Mouse (Mus musculus): ENCODE data around the gene Med23. TPM values are rescaled to one million over a fixed set of nuclear protein-coding genes. Genes with fewer than 3 reads are reported as not detected.
A peak's percentile ranks its signal among the peaks of the same experiment; 100 is the strongest.

Gene Med23
- polyA plus RNA-seq, 1 experiment from 2014 or later: 22.3 TPM

DNA sequence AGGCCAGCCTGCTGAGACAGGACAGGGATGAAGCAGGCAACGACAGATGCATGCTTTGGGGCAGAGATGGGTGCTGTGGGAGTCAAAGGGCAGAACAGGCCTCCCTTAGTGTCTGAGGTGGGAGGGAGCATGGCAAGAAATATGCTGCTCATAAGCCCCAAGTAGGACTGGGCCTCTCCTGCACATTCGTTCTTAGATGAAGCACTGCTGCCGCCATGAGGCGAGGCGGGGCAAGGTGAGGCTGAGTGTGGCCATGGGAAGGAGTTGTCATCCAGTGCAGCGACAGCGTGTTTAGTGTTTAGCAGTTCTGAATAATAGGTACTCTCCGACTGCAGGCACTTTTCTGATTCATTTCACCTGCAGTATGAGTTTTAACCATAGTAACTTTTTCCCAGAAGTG, 26.1 kb downstream of the Med23 start:
- ATAC-seq (replicated peaks; ENCODE audit: low FRiP score): no peak; the same call in 1 of the 2 replicates
- WGBS: 85% methylated on average over 8 of the region's 8 CpGs
- no peak overlapping the region for H3K9ac ChIP-seq
- H3K4me1 ChIP-seq: no peaks in the 10 kb centered on the region
- H3K4me2 ChIP-seq: no peak overlapping the region
- H3K27me3 ChIP-seq: no peaks in the 10 kb centered on the region
- no peak overlapping the region for H3K27ac ChIP-seq
- no peak overlapping the region for H3K4me3 ChIP-seq (replicated peaks)
- H3K36me3 ChIP-seq: peaks cover 93% of the 10 kb centered on the region
- no peaks in the 10 kb centered on the region for H3K9me3 ChIP-seq (replicated peaks)

DNA sequence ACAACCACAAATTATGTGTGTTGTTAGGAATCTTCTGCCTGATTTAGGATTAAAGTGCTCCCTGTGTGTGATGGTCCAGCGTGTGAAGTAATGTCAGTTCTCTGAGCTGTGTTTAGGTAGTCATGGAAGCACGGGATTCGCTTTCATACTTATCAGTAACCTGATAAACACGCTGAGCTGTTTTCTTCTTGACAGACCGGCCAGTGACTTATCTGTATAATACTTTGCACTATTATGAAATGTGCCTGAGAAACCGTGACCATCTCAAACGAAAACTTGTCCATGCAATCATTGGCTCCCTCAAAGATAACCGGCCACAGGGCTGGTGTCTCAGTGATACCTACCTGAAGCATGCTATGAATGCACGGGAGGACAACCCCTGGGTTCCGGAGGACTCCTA, 35.8 kb downstream of the Med23 start:
- Histone ChIP-seq H3K4me2 (no peak overlapping the region), H3K4me1 (no peaks in the 10 kb centered on the region), H3K27me3 (no peaks in the 10 kb centered on the region), H3K27ac (no peak overlapping the region), H3K9ac (no peak overlapping the region), H3K9me3 (replicated peaks) (no peaks in the 10 kb centered on the region), H3K36me3 (peaks cover 98% of the 10 kb centered on the region), H3K4me3 (replicated peaks) (no peak overlapping the region)
- 94% methylated on average over 10 of the region's 10 CpGs for WGBS
- no peak for ATAC-seq (replicated peaks; ENCODE audit: low FRiP score)

DNA sequence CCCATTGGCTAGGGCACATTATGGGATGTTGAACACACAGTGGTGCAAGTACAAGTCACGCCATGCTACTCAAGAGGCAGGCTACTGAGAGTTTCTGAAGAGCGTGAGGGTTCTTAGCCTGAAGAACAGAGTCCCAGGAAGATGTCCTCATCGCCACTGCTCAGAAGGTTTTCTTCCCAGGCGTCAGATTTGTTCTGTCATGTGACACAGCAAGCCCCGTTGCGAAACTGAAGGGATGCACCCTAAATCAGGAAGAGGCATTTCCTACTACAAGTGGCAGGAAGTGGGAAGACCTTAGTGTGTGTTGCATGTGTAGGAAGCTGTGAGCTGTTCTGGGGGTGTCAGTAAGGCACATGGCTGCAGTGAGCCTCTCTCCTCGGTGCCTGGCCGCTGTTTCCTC, 41.4 kb downstream of the Med23 start:
- H3K9me3 ChIP-seq (replicated peaks): no peaks in the 10 kb centered on the region
- no peak overlapping the region for H3K4me3 ChIP-seq (replicated peaks)
- no peak for ATAC-seq (replicated peaks; ENCODE audit: low FRiP score)
- peaks cover 96% of the 10 kb centered on the region for H3K36me3 ChIP-seq
- 87% methylated on average over 8 of the region's 8 CpGs for WGBS
- no peaks in the 10 kb centered on the region for H3K27me3 ChIP-seq
- H3K4me2 ChIP-seq: no peak overlapping the region
- no peak overlapping the region for H3K9ac ChIP-seq
- no peaks in the 10 kb centered on the region for H3K4me1 ChIP-seq
- no peak overlapping the region for H3K27ac ChIP-seq

DNA sequence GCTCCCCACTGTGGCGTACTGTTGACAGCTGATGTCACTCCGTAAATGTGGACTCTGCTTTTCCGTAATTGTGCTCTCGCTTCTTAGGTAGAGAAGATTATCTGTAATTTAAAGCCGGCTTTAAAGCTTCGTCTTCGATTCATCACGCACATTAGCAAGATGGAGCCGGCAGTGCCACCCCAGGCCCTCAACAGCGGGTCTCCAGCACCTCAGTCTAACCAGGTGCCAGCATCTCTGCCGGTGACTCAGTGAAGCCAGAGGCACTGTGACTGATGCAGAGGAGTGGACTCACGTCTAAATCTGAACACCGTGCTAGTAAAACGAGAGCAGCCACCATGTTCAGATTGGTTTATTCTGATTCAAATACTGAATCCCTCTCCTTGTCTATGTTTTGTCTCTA, 42.8 kb downstream of the Med23 start:
- Histone ChIP-seq H3K9me3 (replicated peaks) (no peaks in the 10 kb centered on the region), H3K36me3 (peaks cover 93% of the 10 kb centered on the region), H3K4me2 (no peak overlapping the region), H3K4me3 (replicated peaks) (no peak overlapping the region), H3K27ac (no peak overlapping the region), H3K27me3 (no peaks in the 10 kb centered on the region), H3K9ac (no peak overlapping the region), H3K4me1 (no peaks in the 10 kb centered on the region)
- no peak for ATAC-seq (replicated peaks; ENCODE audit: low FRiP score)
- 94% methylated on average over 14 of the region's 14 CpGs for WGBS

DNA sequence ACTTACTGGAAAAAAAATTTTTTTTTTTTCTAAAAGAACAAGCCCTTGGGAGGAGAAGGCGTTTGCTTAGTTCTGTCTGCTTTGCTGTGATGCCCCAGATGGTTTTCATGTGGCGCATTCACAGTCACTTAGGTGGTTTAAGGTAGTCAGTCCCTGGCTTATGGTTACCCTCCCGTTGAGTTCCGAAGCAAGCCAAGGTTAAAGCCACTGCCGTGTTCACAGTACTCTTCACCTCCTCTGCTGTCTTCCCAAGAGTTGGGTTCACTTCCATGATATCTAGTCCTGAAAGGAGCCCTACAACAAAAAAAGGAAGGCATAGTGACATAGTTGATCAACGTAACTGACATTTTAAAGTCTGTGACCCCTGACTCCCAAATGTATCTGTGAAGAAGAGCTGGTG, 45.7 kb downstream of the Med23 start:
- H3K4me3 ChIP-seq (replicated peaks): no peak overlapping the region
- no peaks in the 10 kb centered on the region for H3K9me3 ChIP-seq (replicated peaks)
- peaks cover 70% of the 10 kb centered on the region for H3K36me3 ChIP-seq
- H3K27ac ChIP-seq: no peak overlapping the region
- H3K9ac ChIP-seq: no peak overlapping the region
- ATAC-seq (replicated peaks; ENCODE audit: low FRiP score): no peak
- no peak overlapping the region for H3K4me2 ChIP-seq
- 83% methylated on average over 6 of the region's 6 CpGs for WGBS
- no peaks in the 10 kb centered on the region for H3K4me1 ChIP-seq
- no peaks in the 10 kb centered on the region for H3K27me3 ChIP-seq

DNA sequence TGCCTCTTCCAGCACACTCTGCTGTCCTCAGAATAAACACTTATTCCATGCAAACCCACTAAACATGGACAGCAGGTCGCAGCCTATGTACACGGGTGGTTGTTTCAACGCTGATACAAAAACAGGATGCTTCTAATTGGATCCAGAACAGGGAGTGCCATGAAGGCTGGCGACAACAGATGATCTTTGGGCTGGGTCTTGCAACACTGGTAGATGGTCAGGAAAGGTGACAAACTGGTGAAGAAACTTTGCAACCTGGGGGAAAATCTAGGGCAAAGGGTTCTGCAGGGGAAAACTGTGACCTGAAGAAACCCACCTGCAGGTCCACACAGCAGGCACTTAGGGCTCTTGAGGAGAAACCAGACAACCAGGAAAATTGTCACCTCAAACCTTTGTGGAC, 53.2 kb downstream of the Med23 start:
- Histone ChIP-seq H3K27ac (no peak overlapping the region), H3K27me3 (no peaks in the 10 kb centered on the region), H3K4me2 (no peak overlapping the region), H3K9ac (no peak overlapping the region), H3K4me3 (replicated peaks) (no peak overlapping the region), H3K36me3 (peaks cover 5% of the 10 kb centered on the region; the same call in 1 of the 2 replicates), H3K9me3 (replicated peaks) (no peaks in the 10 kb centered on the region), H3K4me1 (peaks cover 15% of the 10 kb centered on the region)
- WGBS: 62% methylated on average over 4 of the region's 4 CpGs
- no peak for ATAC-seq (replicated peaks; ENCODE audit: low FRiP score)

DNA sequence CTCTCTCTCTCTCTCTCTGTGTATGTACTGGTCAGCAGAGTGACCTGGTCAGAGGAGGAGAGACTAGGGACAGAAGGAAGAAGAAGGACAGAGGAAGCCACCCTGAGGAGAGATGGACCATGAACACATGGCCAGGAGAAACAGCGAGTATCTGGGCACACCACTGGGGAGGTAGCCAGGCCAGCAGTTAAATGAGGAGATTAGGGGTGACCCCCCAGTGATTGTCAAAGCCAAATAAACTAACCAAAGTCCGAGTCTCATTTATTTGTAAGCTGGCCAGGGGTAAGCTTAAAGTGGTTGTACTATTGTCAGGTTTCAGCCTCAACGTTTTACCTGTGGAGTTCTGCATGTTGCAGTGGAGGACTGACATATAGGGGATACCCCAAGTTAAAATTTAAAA, 54.5 kb downstream of the Med23 start:
- no peak overlapping the region for H3K27ac ChIP-seq
- H3K36me3 ChIP-seq: peaks cover 4% of the 10 kb centered on the region; the same call in 1 of the 2 replicates
- H3K4me2 ChIP-seq: no peak overlapping the region
- no peaks in the 10 kb centered on the region for H3K9me3 ChIP-seq (replicated peaks)
- peaks cover 18% of the 10 kb centered on the region for H3K4me1 ChIP-seq
- H3K27me3 ChIP-seq: no peaks in the 10 kb centered on the region
- no peak overlapping the region for H3K4me3 ChIP-seq (replicated peaks)
- WGBS: 80% methylated on average over 3 of the region's 3 CpGs
- no peak for ATAC-seq (replicated peaks; ENCODE audit: low FRiP score)
- no peak overlapping the region for H3K9ac ChIP-seq

DNA sequence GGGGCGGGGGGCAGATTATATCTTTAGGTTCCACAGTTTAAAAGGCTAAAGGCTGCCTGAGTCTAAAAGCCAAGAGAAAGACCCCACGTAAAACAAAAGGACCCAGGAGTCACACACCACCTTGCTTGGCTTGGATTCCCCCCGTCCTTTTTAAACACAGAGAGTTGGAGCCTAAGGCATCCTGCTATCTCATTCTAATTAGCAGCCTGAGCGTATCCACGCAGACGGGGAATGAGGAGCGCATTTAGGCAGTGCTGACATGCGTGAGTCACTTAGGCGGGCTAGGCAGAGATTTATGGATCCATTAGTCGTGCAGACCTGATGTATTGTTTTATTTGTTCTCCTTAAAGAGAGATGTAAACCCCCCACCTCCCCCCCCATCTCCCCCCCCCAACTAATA, 56.6 kb downstream of the Med23 start:
- ATAC-seq (replicated peaks; ENCODE audit: low FRiP score): 0 out of 2 replicates have a peak, but pooled peaks have one; percentile 35
- Histone ChIP-seq H3K4me2 (no peak overlapping the region), H3K4me1 (peaks cover 18% of the 10 kb centered on the region), H3K27ac (no peak overlapping the region), H3K4me3 (replicated peaks) (no peak overlapping the region), H3K27me3 (no peaks in the 10 kb centered on the region), H3K9ac (no peak overlapping the region), H3K36me3 (no peaks in the 10 kb centered on the region), H3K9me3 (replicated peaks) (no peaks in the 10 kb centered on the region)
- WGBS: 22% methylated on average over 10 of the region's 10 CpGs

DNA sequence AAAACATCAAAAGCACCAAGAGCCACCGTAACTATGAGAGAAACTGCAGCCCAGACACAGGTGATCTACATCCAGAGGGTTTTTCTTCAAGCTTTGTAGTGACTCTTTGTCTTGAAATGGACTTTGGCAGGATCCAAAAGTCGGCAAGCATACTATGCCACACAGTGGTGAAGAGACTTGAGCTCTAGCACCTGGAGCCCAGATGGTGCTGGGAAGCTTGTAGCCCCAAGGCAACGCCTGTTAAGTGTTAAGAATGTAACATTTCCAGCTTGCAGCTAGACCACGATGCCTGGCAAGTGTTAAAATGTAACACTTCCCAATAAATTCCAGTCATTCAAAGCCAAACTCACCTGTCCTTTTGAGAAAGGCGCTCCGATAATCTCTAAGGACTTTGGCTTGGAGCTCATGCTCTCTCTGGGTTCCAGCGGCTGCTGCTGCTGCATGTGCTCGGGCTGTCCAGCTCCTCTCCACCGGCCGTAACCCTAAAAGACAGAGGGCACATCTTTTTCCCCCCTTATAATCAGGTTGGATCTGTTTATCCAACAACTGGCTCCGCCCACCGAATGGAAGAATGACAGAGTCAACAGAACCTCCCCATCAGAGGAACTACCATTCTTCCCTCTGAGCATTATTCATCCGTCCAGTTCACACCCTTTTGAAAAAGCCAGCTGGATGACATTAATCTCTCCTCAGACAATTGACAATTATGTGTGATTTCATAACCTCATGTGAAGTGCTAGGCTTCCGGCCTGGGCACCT, 57.4 kb downstream of the Med23 start, which contains the start of gene Arg1:
TSS of gene Arg1 (minus strand) at position 523 of the 759 bp plus-strand sequence.
- ATAC-seq (replicated peaks; ENCODE audit: low FRiP score): 0 out of 2 replicates have a peak, but pooled peaks have one; percentile 34
- Histone ChIP-seq H3K4me1 (peaks cover 18% of the 10 kb centered on the region), H3K27me3 (no peaks in the 10 kb centered on the region), H3K9me3 (replicated peaks) (no peaks in the 10 kb centered on the region), H3K36me3 (no peaks in the 10 kb centered on the region), H3K4me2 (peak within 1 kb of the TSS; percentile 42), H3K27ac (no peak within 1 kb of the TSS), H3K4me3 (replicated peaks) (peak within 1 kb of the TSS; percentile 13; the same call in 1 of the 2 replicates), H3K9ac (no peak within 1 kb of the TSS)
- WGBS: 19% methylated on average over 14 of the region's 14 CpGs

DNA sequence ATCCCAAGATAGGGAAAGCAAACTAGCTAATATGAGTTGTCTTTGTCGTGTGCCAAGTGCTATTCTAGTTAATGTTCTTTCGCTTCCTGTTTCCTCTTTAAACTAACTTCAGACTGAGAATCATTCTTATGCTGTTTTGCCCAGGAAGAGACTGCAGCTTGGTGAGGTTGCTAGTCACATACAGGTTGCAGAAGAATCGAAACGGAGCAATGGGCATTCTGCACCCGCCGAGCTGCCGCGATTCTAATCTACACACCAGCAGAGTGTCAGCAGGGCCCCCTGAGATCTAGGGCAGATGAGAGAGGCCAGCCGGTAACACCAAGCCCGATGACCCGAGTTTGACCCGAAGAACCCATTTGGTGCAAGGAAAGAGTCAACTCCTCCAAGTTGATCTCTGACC, 58.3 kb downstream of the Med23 start:
- no peaks in the 10 kb centered on the region for H3K27me3 ChIP-seq
- 3% methylated on average over 12 of the region's 12 CpGs for WGBS
- no peaks in the 10 kb centered on the region for H3K36me3 ChIP-seq
- peak overlapping the region; percentile 42 for H3K4me2 ChIP-seq
- no peaks in the 10 kb centered on the region for H3K9me3 ChIP-seq (replicated peaks)
- peak overlapping the region; percentile 13; the same call in 1 of the 2 replicates for H3K4me3 ChIP-seq (replicated peaks)
- H3K4me1 ChIP-seq: peaks cover 18% of the 10 kb centered on the region
- H3K27ac ChIP-seq: no peak overlapping the region
- no peak overlapping the region for H3K9ac ChIP-seq
- 0 out of 2 replicates have a peak, but pooled peaks have one; percentile 34 for ATAC-seq (replicated peaks; ENCODE audit: low FRiP score)

DNA sequence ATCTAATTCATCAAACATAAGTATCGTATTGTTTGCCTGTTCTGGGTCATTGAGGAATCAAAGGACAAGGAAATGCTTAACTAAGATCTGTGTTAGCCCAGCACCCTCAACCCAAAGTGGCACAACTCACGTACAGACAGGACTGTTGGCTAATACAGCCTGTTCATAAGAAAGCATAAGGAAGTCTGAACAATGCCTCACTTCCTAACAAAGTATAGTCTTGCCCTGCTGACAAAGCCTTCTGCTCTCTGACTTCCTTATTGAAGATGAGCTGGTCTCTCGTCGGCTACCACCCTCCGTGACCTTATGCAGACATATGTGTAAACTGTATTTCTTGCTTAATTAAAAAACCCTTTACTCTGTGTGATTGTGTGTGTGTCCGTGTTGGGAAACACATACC, 60.4 kb downstream of the Med23 start:
- Histone ChIP-seq H3K27me3 (no peaks in the 10 kb centered on the region), H3K9me3 (replicated peaks) (no peaks in the 10 kb centered on the region), H3K4me3 (replicated peaks) (no peak overlapping the region), H3K36me3 (no peaks in the 10 kb centered on the region), H3K4me1 (peaks cover 18% of the 10 kb centered on the region), H3K4me2 (no peak overlapping the region), H3K9ac (no peak overlapping the region), H3K27ac (no peak overlapping the region)
- 68% methylated on average over 6 of the region's 6 CpGs for WGBS
- no peak for ATAC-seq (replicated peaks; ENCODE audit: low FRiP score)

DNA sequence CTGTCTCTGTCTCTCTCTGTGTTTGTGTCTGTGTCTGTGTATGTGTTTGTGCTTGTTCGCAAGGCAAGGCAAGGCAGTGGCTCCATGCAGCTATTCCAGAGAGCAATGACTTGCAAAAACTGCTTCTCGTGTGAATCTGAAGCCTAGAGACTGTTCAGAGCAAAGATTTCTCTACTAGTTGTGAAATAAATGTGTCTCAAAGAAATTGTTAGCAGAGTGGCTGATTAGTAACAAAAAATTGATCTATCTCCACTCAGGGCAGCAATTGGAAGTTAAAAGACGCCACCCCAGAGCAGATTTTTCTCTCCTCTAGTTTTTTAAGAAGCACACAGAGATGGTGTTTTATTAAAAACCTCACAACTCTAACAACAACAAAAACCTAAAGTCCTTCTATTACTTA, 78.1 kb downstream of the Med23 start:
- Histone ChIP-seq H3K27ac (no peak overlapping the region), H3K9me3 (replicated peaks) (no peaks in the 10 kb centered on the region), H3K4me2 (no peak overlapping the region), H3K4me1 (no peaks in the 10 kb centered on the region), H3K27me3 (peaks cover 18% of the 10 kb centered on the region), H3K9ac (no peak overlapping the region), H3K36me3 (no peaks in the 10 kb centered on the region), H3K4me3 (replicated peaks) (no peak overlapping the region)
- 82% methylated on average over 3 of the region's 3 CpGs for WGBS
- ATAC-seq (replicated peaks; ENCODE audit: low FRiP score): no peak

DNA sequence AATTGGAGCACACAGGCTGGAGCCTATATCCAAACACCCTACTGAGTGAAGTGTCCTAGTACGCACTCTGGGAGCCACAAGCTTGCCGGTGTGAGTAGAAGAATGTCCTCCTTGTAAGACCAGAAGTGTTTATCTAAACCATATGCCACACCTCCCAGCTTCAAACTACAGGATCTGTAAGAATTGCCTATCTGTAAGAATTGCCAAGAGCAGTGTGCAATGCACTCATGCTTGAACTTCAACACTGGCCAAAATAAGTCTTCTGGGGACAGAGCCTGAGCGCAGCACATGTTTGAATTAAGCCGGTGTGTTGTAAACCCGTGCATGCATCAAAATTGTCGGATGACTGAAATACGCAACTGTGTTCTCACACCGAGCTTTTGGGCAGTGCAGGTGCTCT, 78.5 kb downstream of the Med23 start:
- Histone ChIP-seq H3K4me2 (no peak overlapping the region), H3K9me3 (replicated peaks) (no peaks in the 10 kb centered on the region), H3K36me3 (no peaks in the 10 kb centered on the region), H3K4me3 (replicated peaks) (no peak overlapping the region), H3K27me3 (peaks cover 18% of the 10 kb centered on the region), H3K9ac (no peak overlapping the region), H3K27ac (no peak overlapping the region), H3K4me1 (no peaks in the 10 kb centered on the region)
- ATAC-seq (replicated peaks; ENCODE audit: low FRiP score): no peak
- 63% methylated on average over 8 of the region's 8 CpGs for WGBS
